In genomic region chr11:105364386-105365065, GRCm38 (mm10) we compare ENCODE assay signal across 8 mouse cellular contexts.
DNase-seq lines count a peak whose midpoint lies in the region; ATAC-seq lines count a peak whose summit lies in the region.

No protein-coding gene starts in this region.

- no peak for ATAC-seq in intestine, embryonic 15.5 days
- ATAC-seq in neural tube, embryonic 12.5 days (ENCODE audit: low FRiP score, low read depth), result no peak

- H3K27ac ChIP-seq in intestine, embryonic 15.5 days, result 0 out of 2 replicates have a peak overlapping the region, but pooled peaks have one; percentile 32
- peak overlapping the region; percentile 6; the same call in 1 of the 2 replicates for H3K27ac ChIP-seq in neural tube, embryonic 12.5 days

- intact Hi-C loops in left cerebral cortex, postnatal 4 days (cut with DNase I), result no loop called here

- no peak overlapping the region for H3K9ac ChIP-seq in intestine, embryonic 15.5 days
- H3K9ac ChIP-seq in neural tube, embryonic 12.5 days, result peak overlapping the region; percentile 33

- 31% methylated on average over 12 of the region's 12 CpGs for WGBS in intestine, embryonic 15.5 days
- 4% methylated on average over 12 of the region's 12 CpGs for WGBS in neural tube, embryonic 12.5 days

- H3K27me3 ChIP-seq in intestine, embryonic 15.5 days (replicated peaks), result no peaks in the 10 kb centered on the region
- H3K27me3 ChIP-seq in neural tube, embryonic 12.5 days (replicated peaks), result peaks cover 8% of the 10 kb centered on the region; the same call in 1 of the 2 replicates

- peaks cover 29% of the 10 kb centered on the region for H3K4me1 ChIP-seq in intestine, embryonic 15.5 days (replicated peaks)
- peaks cover 26% of the 10 kb centered on the region for H3K4me1 ChIP-seq in neural tube, embryonic 12.5 days

- no peaks in the 10 kb centered on the region for H3K9me3 ChIP-seq in intestine, embryonic 15.5 days
- H3K9me3 ChIP-seq in neural tube, embryonic 12.5 days, result no peaks in the 10 kb centered on the region

- H3K4me2 ChIP-seq in intestine, embryonic 15.5 days (replicated peaks), result peak overlapping the region; percentile 90
- H3K4me2 ChIP-seq in neural tube, embryonic 12.5 days (replicated peaks), result peak overlapping the region; percentile 84

- H3K4me3 ChIP-seq in intestine, embryonic 15.5 days (replicated peaks), result no peak overlapping the region
- H3K4me3 ChIP-seq in neural tube, embryonic 12.5 days, result peak overlapping the region; percentile 11

- peak; percentile 32 to 54 for DNase-seq in CD8-positive naive resting alpha-beta T cell, adult 2 months (ENCODE audit: low read depth in 2 of 2, low spot score in 2 of 2)
- DNase-seq in adrenal gland, adult 8-10 months, result peak; percentile 33
- DNase-seq in heart, adult 11 months, result peak; percentile 97
- peak; percentile 39 for DNase-seq in left cerebral cortex, postnatal 4 days
- DNase-seq in urinary bladder, postnatal 10 days (ENCODE audit: low spot score), result no peak
- no peak for DNase-seq in testis, postnatal 14 days (ENCODE audit: low spot score)

- H3K36me3 ChIP-seq in intestine, embryonic 15.5 days, result no peaks in the 10 kb centered on the region
- H3K36me3 ChIP-seq in neural tube, embryonic 12.5 days, result no peaks in the 10 kb centered on the region

Comparison
In these comparisons a context has a peak if more than half of its experiments do, and no peak if none do; other contexts are left out.
1. DNase-seq: peak in CD8-positive naive resting alpha-beta T cell, adult 2 months (2 of 2), adrenal gland, adult 8-10 months (single experiment), heart, adult 11 months (single experiment) and left cerebral cortex, postnatal 4 days (single experiment); none in urinary bladder, postnatal 10 days (single experiment) and testis, postnatal 14 days (single experiment).